Mouse (Mus musculus) WW6 (cell line): ENCODE data around the gene Pgd.
"Not testable (repeated sequence)": the region's sequence is repeated elsewhere in the genome, so short reads cannot be mapped to it uniquely, and the experiment has no call there.

Experiments
- DNase-seq: peaks from one replicate; pipeline ENCODE4 v3.0.0-alpha.2; 2013; ENCODE audit warnings: low read depth, low spot score

Gene Pgd

GRCm38 (mm10) chr4:149166215-149166946 lies at the start of gene Pgd:
Gene Pgd (minus strand): TSS chr4:149166771.
- DNase-seq, result peak; percentile 88

GRCm38 (mm10) chr4:149215982-149216381 lies 49.4 kb upstream of the Pgd start:
- no peak for DNase-seq

- no peak for DNase-seq
These were observed 48.8 kb upstream of the Pgd start for GRCm38 (mm10) chr4:149215397-149215796.

GRCm38 (mm10) chr4:149214468-149214867 lies 47.9 kb upstream of the Pgd start:
- not testable (repeated sequence) for DNase-seq

GRCm38 (mm10) chr4:149213466-149213865 lies 46.9 kb upstream of the Pgd start:
- DNase-seq, result no peak

GRCm38 (mm10) chr4:149211441-149211840 lies 44.9 kb upstream of the Pgd start:
- not testable (repeated sequence) for DNase-seq

GRCm38 (mm10) chr4:149202467-149202866 lies 35.9 kb upstream of the Pgd start:
- no peak for DNase-seq

GRCm38 (mm10) chr4:149201110-149201509 lies 34.5 kb upstream of the Pgd start:
- DNase-seq, result no peak

GRCm38 (mm10) chr4:149197180-149197579 lies 30.6 kb upstream of the Pgd start:
- no peak for DNase-seq

- DNase-seq, result no peak
These were observed 24.5 kb upstream of the Pgd start for GRCm38 (mm10) chr4:149191103-149191502.

GRCm38 (mm10) chr4:149188563-149188962 lies 22.0 kb upstream of the Pgd start:
- no peak for DNase-seq

GRCm38 (mm10) chr4:149182755-149183154 lies 16.2 kb upstream of the Pgd start:
- DNase-seq, result no peak

GRCm38 (mm10) chr4:149182192-149182591 lies 15.6 kb upstream of the Pgd start:
- DNase-seq, result no peak

GRCm38 (mm10) chr4:149179573-149179972 lies 13.0 kb upstream of the Pgd start:
- no peak for DNase-seq

GRCm38 (mm10) chr4:149179160-149179559 lies 12.6 kb upstream of the Pgd start:
- no peak for DNase-seq

- no peak for DNase-seq
These were observed 11.8 kb upstream of the Pgd start for GRCm38 (mm10) chr4:149178328-149178727.

GRCm38 (mm10) chr4:149177046-149177445 lies 10.5 kb upstream of the Pgd start:
- DNase-seq, result no peak

- no peak for DNase-seq
These were observed 10.1 kb upstream of the Pgd start for GRCm38 (mm10) chr4:149176645-149177044.

GRCm38 (mm10) chr4:149173661-149174060 lies 7.1 kb upstream of the Pgd start:
- DNase-seq, result no peak

GRCm38 (mm10) chr4:149172666-149173065 lies 6.1 kb upstream of the Pgd start:
- DNase-seq, result no peak

- no peak for DNase-seq
These were observed 5.5 kb upstream of the Pgd start for GRCm38 (mm10) chr4:149172083-149172482.

GRCm38 (mm10) chr4:149171581-149171981 lies 5.0 kb upstream of the Pgd start:
- DNase-seq, result no peak

- DNase-seq, result no peak
These were observed 3.9 kb upstream of the Pgd start for GRCm38 (mm10) chr4:149170394-149170931.
